Mouse (Mus musculus): ENCODE results near the gene A130010J15Rik. TPM values are rescaled to one million over a fixed set of nuclear protein-coding genes. Genes with fewer than 3 reads are reported as not detected.

Gene A130010J15Rik
- polyA plus RNA-seq, 1 experiment from 2014 or later: 14.2 TPM

DNA sequence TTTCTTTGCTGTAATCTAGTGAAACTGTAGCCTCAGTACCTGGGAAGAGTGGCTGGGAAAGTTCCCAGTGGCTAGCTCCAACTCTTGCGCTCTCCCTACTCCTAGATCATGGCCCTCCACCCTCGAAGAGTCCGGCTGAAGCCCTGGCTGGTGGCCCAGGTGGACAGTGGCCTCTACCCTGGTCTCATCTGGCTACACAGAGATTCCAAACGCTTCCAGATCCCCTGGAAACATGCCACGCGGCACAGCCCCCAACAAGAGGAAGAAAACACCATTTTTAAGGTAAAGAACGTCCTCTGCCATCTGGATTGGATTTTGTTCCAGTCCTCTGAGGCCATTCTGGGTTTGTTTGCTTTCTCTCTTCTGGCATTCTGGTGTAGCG is 10.7 kb upstream of the A130010J15Rik start:
- peak overlapping the region; percentile 32 for H3K27ac ChIP-seq

DNA sequence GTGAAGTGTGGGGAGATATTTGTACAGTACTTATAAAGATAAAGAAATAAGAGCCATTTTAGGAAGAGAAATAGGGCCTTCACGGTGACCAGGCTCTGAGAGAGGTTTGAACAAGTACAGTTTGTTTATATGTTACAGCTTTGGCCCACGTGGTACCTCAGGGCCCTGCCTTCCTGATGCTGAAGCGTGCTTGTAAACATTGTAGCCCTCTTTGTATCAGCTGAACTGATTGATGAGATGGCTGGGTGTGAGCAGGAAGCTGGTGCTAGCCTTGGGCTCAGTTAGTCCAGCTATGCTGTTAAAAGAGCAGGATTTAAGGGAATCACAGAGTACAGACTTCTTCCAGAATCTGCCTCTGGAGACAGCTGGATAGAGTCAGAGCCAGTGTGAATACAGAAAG is 8.7 kb upstream of the A130010J15Rik start:
- Histone ChIP-seq H3K36me3 (no peaks in the 10 kb centered on the region), H3K4me1 (peaks cover 18% of the 10 kb centered on the region), H3K9ac (no peak overlapping the region), H3K4me3 (replicated peaks) (no peak overlapping the region), H3K27ac (no peak overlapping the region), H3K27me3 (peaks cover 15% of the 10 kb centered on the region), H3K4me2 (no peak overlapping the region), H3K9me3 (replicated peaks) (no peaks in the 10 kb centered on the region)
- WGBS: 53% methylated on average over 3 of the region's 3 CpGs
- no peak for ATAC-seq (replicated peaks; ENCODE audit: low FRiP score)

More for the DNA sequence above, 10.7 kb upstream of the A130010J15Rik start:
- 79% methylated on average over 8 of the region's 8 CpGs for WGBS
- Histone ChIP-seq H3K9ac (no peak overlapping the region), H3K36me3 (no peaks in the 10 kb centered on the region), H3K9me3 (replicated peaks) (no peaks in the 10 kb centered on the region), H3K27me3 (peaks cover 35% of the 10 kb centered on the region), H3K4me2 (no peak overlapping the region), H3K4me1 (peaks cover 33% of the 10 kb centered on the region), H3K4me3 (replicated peaks) (no peak overlapping the region)
- no peak for ATAC-seq (replicated peaks; ENCODE audit: low FRiP score)

GRCm38 (mm10) chr1:193159613-193160012 is 8.2 kb upstream of the A130010J15Rik start:
- Histone ChIP-seq H3K27ac (no peak overlapping the region), H3K36me3 (no peaks in the 10 kb centered on the region), H3K9me3 (replicated peaks) (no peaks in the 10 kb centered on the region), H3K27me3 (peaks cover 10% of the 10 kb centered on the region), H3K4me3 (replicated peaks) (no peak overlapping the region), H3K4me1 (peaks cover 18% of the 10 kb centered on the region), H3K4me2 (no peak overlapping the region), H3K9ac (no peak overlapping the region)
- WGBS: 62% methylated on average over 1 of the region's 1 CpGs
- ATAC-seq (replicated peaks; ENCODE audit: low FRiP score): no peak

DNA sequence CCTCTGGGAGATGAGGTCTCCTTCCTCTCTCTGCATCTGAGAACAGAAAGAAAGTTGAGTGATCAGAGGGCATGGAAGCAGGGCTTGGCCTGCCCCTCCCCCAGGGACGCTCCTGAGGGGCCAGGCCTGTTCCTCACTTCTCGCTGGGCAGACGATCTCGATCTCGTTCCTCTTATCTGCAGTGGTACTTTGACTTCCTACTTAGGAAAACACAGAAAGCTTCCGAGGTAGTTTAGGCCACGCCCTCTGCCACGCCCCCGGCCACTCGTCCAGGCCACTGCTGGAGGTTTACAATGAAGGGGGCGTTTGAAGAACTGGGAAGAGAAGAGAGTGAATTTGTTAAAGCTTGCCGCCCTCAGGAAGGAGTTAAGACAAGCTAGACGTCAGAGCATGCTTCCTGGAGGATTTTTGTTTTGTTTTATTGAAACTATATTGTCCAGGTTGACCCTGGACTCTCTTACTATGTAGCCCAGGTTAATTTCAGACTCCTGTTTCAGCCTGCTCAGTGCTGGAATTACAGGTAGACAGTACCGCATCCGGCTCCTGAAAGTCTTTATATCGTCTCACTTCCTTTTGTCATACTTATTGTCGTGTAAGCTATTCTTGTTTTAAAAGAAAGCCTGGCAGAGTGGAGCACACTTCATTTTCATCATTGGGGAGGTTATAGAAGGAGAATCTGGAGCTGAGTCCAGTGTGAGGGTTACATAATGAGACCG is 7.4 kb upstream of the A130010J15Rik start:
- H3K27me3 ChIP-seq: peaks cover 3% of the 10 kb centered on the region; the same call in 1 of the 2 replicates
- no peak overlapping the region for H3K9ac ChIP-seq
- H3K9me3 ChIP-seq (replicated peaks): no peaks in the 10 kb centered on the region
- peak overlapping the region; percentile 31 for H3K4me3 ChIP-seq (replicated peaks)
- no peak overlapping the region for H3K27ac ChIP-seq
- H3K4me2 ChIP-seq: peak overlapping the region; percentile 56
- H3K36me3 ChIP-seq: no peaks in the 10 kb centered on the region
- 15% methylated on average over 18 of the region's 18 CpGs for WGBS
- H3K4me1 ChIP-seq: peaks cover 18% of the 10 kb centered on the region
- peak; percentile 79 for ATAC-seq (replicated peaks; ENCODE audit: low FRiP score)

GRCm38 (mm10) chr1:193169228-193169627 is 1.4 kb downstream of the A130010J15Rik start:
- Histone ChIP-seq H3K4me1 (peaks cover 19% of the 10 kb centered on the region), H3K9me3 (replicated peaks) (no peaks in the 10 kb centered on the region), H3K36me3 (0 out of 2 replicates have a peak, but pooled peaks cover 7% of the 10 kb centered on the region), H3K27me3 (no peaks in the 10 kb centered on the region), H3K9ac (no peak overlapping the region), H3K27ac (no peak overlapping the region), H3K4me2 (no peak overlapping the region), H3K4me3 (replicated peaks) (no peak overlapping the region)
- no peak for ATAC-seq (replicated peaks; ENCODE audit: low FRiP score)
- WGBS: 78% methylated on average over 7 of the region's 7 CpGs

DNA sequence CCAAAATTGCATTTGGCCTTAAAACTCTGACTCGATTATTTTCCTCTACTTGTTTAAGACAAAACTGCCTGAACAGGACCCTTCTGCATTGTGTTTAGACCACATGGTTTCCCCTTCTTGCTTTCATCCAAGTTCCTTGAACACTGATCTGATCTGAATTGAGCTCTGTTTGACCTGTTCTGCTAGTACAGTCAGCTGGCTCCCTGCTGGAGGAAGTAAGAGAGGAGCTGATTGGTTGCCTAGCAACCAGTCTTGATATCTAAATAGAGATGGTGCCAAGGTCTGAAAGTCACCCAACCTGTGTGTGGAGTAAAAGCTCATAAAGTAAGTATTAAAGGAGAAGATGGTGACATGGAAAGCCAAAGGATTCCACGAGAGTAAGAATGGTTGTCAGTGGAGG is 2.0 kb downstream of the A130010J15Rik start:
- peaks cover 25% of the 10 kb centered on the region for H3K4me1 ChIP-seq
- ATAC-seq (replicated peaks; ENCODE audit: low FRiP score): no peak
- H3K9ac ChIP-seq: no peak overlapping the region
- no peaks in the 10 kb centered on the region for H3K27me3 ChIP-seq
- no peak overlapping the region for H3K4me3 ChIP-seq (replicated peaks)
- WGBS: 79% methylated on average over 2 of the region's 2 CpGs
- H3K36me3 ChIP-seq: 0 out of 2 replicates have a peak, but pooled peaks cover 7% of the 10 kb centered on the region
- H3K9me3 ChIP-seq (replicated peaks): no peaks in the 10 kb centered on the region
- no peak overlapping the region for H3K4me2 ChIP-seq
- peak overlapping the region; percentile 34 for H3K27ac ChIP-seq

- Histone ChIP-seq H3K4me2 (peak overlapping the region; percentile 71), H3K36me3 (0 out of 2 replicates have a peak, but pooled peaks cover 7% of the 10 kb centered on the region), H3K27ac (peak overlapping the region; percentile 82), H3K27me3 (no peaks in the 10 kb centered on the region), H3K4me1 (peaks cover 28% of the 10 kb centered on the region), H3K9ac (peak overlapping the region; percentile 65), H3K9me3 (replicated peaks) (no peaks in the 10 kb centered on the region), H3K4me3 (replicated peaks) (peak overlapping the region; percentile 62)
- peak; percentile 100 for ATAC-seq (replicated peaks; ENCODE audit: low FRiP score)
- under 1% methylated on average over 48 of the region's 48 CpGs for WGBS
Observed at GRCm38 (mm10) chr1:193172991-193173809, 5.4 kb downstream of the A130010J15Rik start.

- H3K4me2 ChIP-seq: peak overlapping the region; percentile 71
- peak overlapping the region; percentile 62 for H3K4me3 ChIP-seq (replicated peaks)
- H3K9ac ChIP-seq: peak overlapping the region; percentile 64
- ATAC-seq (replicated peaks; ENCODE audit: low FRiP score): no peak; the same call in 1 of the 2 replicates
- H3K9me3 ChIP-seq (replicated peaks): no peaks in the 10 kb centered on the region
- H3K36me3 ChIP-seq: 0 out of 2 replicates have a peak, but pooled peaks cover 4% of the 10 kb centered on the region
- H3K27ac ChIP-seq: peak overlapping the region; percentile 82
- 16% methylated on average over 9 of the region's 9 CpGs for WGBS
- peaks cover 28% of the 10 kb centered on the region for H3K4me1 ChIP-seq
- no peaks in the 10 kb centered on the region for H3K27me3 ChIP-seq
Observed at GRCm38 (mm10) chr1:193173810-193174129, 5.9 kb downstream of the A130010J15Rik start.

DNA sequence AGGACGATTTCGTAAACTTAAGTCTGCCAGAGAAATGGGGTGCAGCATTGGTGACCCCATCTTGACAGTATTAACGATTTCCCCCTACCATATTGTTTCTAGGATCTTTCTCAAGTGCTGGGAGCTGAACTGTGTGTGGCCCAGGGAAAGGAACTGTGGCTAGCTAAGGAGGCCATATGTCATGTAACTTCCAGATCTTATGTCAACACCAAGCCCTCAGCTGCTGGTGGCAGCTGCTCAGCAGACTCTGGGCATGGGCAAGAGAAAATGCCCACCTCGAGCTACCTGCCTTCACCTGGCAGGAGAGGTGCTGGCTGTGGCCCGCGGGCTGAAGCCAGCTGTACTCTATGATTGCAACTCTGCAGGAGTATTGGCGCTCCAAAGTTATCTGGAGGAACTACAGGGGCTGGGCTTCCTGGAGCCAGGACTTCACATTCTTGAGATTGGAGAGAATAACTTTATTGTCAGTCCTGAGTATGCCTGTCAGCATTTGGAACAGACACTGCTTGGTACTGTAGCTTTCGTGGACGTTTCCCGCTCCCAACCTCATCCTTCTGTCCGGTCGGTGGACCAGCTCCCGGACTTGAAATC is 6.4 kb downstream of the A130010J15Rik start:
- ATAC-seq (replicated peaks; ENCODE audit: low FRiP score): no peak
- peak overlapping the region; percentile 71 for H3K4me2 ChIP-seq
- no peaks in the 10 kb centered on the region for H3K36me3 ChIP-seq
- H3K9me3 ChIP-seq (replicated peaks): no peaks in the 10 kb centered on the region
- no peaks in the 10 kb centered on the region for H3K27me3 ChIP-seq
- H3K27ac ChIP-seq: peak overlapping the region; percentile 82
- 79% methylated on average over 13 of the region's 13 CpGs for WGBS
- peak overlapping the region; percentile 62 for H3K4me3 ChIP-seq (replicated peaks)
- peaks cover 26% of the 10 kb centered on the region for H3K4me1 ChIP-seq
- peak overlapping the region; percentile 64; the same call in 1 of the 2 replicates for H3K9ac ChIP-seq

- no peaks in the 10 kb centered on the region for H3K36me3 ChIP-seq
- no peaks in the 10 kb centered on the region for H3K9me3 ChIP-seq (replicated peaks)
- H3K4me2 ChIP-seq: no peak overlapping the region
- no peaks in the 10 kb centered on the region for H3K4me1 ChIP-seq
- no peak overlapping the region for H3K4me3 ChIP-seq (replicated peaks)
- WGBS: 75% methylated on average over 3 of the region's 3 CpGs
- H3K27ac ChIP-seq: no peak overlapping the region
- no peak overlapping the region for H3K9ac ChIP-seq
- H3K27me3 ChIP-seq: no peaks in the 10 kb centered on the region
- no peak for ATAC-seq (replicated peaks; ENCODE audit: low FRiP score)
Observed at GRCm38 (mm10) chr1:193181104-193181503, 13.3 kb downstream of the A130010J15Rik start.

GRCm38 (mm10) chr1:193188257-193188656 is 20.4 kb downstream of the A130010J15Rik start:
- H3K4me3 ChIP-seq (replicated peaks): no peak overlapping the region
- no peak for ATAC-seq (replicated peaks; ENCODE audit: low FRiP score)
- H3K9ac ChIP-seq: no peak overlapping the region
- H3K4me1 ChIP-seq: peaks cover 30% of the 10 kb centered on the region
- H3K9me3 ChIP-seq (replicated peaks): no peaks in the 10 kb centered on the region
- no peaks in the 10 kb centered on the region for H3K36me3 ChIP-seq
- H3K27me3 ChIP-seq: no peaks in the 10 kb centered on the region
- no peak overlapping the region for H3K4me2 ChIP-seq
- H3K27ac ChIP-seq: peak overlapping the region; percentile 82; the same call in 1 of the 2 replicates
- WGBS: 67% methylated on average over 6 of the region's 6 CpGs

DNA sequence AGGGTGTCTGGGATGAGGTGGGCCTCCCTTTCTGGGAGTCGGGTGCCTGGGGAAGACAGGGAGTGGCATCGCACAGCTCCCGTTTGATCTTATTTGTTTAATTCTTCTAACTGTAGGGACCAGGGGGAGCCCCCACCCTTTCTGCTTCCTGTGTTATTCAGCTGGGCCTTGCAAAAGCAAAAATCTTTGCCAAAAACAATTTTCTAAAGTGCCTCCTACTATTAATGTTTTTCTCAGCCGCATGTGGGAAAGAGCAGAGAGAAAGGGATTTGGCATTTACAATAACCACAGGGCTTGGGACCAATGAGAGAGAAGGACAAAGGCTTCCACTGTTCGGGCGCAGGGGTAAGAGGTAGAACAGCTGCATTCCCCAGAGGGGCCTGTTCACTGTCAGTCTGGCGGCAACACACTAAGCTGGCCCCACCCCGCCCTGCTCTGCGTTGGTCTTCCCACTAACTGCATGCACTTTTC is 21.3 kb downstream of the A130010J15Rik start:
- peak; percentile 90 for ATAC-seq (replicated peaks; ENCODE audit: low FRiP score)
- Histone ChIP-seq H3K27me3 (no peaks in the 10 kb centered on the region), H3K9ac (no peak overlapping the region), H3K4me1 (peaks cover 30% of the 10 kb centered on the region), H3K9me3 (replicated peaks) (no peaks in the 10 kb centered on the region), H3K4me3 (replicated peaks) (no peak overlapping the region), H3K27ac (peak overlapping the region; percentile 82), H3K36me3 (no peaks in the 10 kb centered on the region), H3K4me2 (no peak overlapping the region)
- 33% methylated on average over 9 of the region's 9 CpGs for WGBS
